Mouse (Mus musculus) left cerebral cortex, postnatal 36 days (tissue): Measurements from ENCODE around the gene Espl1. TPM values are rescaled to one million over a fixed set of nuclear protein-coding genes. Genes with fewer than 3 reads are reported as not detected.

ENCODE experiments used
- DNase-seq, 2 experiments: peaks; one replicate each; pipeline ENCODE4 v3.0.0; 2021 to 2022; ENCODE audit warnings: low spot score in 2 of 2, mixed read lengths in 1 of 2
- intact Hi-C: fragments of 180-260 bp; cut with DNase I; formaldehyde crosslinking; loops from one replicate; pipeline ENCODE4 v1.15.1; 2025
- total RNA-seq, 2 experiments: library from RNA; stranded (reverse); gene quantifications; 2 replicates each; pipeline ENCODE4 v1.2.3; 2021

Espl1 gene
- total RNA-seq, 2 experiments from 2014 or later: 1.1 TPM

DNA sequence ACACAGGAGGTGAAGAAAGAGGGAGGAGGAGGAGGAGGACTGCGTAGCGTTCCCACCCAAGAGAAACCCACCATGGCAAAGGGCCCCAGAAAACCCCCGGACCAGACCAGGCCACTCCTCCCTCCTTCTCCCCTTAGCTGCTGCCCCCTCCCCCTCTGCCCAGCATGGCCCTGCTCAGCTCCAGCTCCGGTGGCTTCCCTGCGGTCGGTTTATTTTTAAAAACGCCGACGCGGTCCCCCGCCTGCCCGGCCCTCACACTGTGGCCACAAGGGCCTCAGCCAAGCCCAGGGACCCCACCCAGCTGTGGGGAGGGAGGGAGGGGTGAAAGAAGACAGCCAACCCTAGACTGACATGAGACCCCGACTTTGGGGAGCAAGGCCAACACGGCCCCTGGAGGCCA lies 66.6 kb downstream of the Espl1 start:
- intact Hi-C loops: no loop called here

DNA sequence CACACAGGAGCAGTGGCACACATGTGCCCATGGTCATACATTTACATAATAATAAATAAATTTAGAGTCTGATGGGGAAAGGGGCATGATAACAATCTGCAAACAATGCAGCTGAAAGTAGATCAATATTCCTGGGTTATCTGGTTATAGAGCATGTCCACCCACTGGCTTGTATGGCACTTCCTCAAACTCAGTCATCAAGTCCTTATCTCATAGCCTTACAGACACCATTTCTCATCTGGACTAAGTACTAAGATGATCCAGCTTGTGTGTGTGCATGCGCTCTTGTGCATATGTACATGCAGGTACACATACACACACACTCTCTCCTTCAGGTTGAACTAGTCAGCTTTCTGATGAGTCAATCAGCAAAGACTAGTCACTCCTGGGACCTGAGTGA lies 68.6 kb downstream of the Espl1 start:
- intact Hi-C loops: no loop called here
- no peak for DNase-seq

More for the DNA sequence above, 66.6 kb downstream of the Espl1 start:
- DNase-seq: no peak

DNA sequence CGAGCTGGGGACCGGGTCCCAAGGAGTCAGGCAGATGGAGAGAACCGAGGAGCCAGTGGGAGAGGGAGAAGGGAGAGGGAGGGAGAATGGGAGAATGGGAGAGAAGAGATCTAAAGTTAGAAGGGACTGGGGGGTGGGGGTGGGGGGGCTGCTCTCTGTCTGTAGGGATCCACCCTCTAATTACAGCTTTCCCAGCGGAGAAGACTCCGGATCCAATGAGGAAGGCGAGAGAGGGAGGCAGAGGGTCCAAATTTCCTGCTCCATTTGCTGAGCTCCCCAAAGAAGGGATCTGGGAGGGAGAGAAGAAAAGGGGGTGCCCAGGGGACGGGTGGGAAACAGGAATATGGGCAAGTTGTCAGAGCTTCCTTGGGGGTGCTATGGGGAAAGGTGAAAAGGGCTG lies 70.2 kb downstream of the Espl1 start:
- intact Hi-C loops: no loop called here
- DNase-seq: no peak

DNA sequence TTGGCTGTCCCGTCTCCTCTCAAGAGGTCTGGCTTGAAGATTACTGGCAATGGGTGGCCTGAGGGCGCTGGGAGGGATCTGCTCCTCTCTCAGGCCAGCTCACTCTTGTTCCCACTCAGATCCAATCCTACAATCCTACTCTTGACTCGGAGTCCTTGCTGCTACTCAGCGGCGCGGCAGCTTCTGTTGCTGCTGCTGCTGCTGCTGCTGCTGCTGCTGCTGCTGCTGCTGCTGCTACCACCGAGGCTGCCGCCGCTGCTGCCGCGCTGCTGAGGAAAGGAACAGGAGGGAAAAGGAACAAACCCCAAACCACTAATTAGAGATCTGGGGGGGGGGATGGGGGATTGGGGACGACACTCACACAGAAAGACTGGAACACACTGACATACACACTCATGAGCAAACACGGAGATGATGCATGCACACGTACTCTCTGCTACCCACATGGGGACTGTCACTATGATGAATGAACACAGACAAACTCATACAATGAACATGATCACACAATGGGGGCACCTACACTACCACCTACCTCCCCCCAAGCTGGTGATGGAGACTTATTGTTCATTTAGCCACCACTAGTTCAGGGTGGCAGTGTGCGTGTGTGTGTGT lies 70.8 kb downstream of the Espl1 start, which contains the start of gene Sp7:
Gene Sp7 (minus strand): TSS at position 450 of the 612 bp plus-strand sequence.
- intact Hi-C loops: no loop called here
- DNase-seq: no peak

DNA sequence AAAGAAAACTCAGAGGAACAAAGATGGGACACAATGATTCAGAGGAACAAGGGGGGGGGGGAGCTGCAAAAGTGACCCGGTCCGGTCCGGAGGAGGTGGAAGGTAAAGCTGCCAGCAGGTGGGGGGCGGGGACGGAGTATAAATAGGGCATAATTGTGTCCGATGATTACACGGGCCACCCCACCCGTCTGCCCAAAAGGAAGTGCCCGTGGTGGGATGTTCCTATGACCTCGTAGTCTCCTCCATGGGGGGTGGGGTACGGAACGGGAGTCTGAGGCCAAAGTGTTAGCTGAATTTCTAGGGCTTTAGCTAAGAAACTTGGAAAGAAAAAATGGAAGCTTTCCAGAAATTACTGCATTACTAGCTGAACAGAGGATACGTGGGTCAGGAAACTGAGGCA lies 73.9 kb downstream of the Espl1 start:
- no peak for DNase-seq
- intact Hi-C loops: no loop called here

DNA sequence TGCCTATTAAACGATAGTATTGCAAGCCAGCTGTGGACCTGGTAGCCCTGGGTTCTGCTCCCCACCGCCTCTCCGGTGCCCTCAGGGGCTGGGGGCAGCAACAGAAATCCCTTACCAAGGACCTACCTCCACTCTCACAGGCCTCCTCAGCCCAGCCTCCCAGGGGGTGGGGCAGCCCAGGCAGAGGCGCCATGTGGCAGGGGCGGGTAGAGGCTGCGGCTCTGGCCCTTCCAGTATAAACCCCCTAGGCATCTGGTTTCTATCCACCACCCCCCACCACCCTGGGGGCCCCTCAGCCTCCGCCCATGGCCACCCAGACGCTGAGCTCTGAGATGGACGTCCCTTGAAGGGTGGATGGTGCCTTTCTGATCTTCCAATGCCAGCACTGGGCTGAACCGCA lies 74.7 kb downstream of the Espl1 start:
- DNase-seq: no peak
- intact Hi-C loops: no loop called here

Other genes starting within 250 kb of the Espl1 start
- 100 to 1,000 TPM; 157 to 165 TPM for gene Eif4b, start 222.5 kb upstream of the Espl1 start, total RNA-seq
- 10 to 100 TPM; 17.2 to 28.6 TPM for gene Tns2, start 195.9 kb upstream of the Espl1 start, total RNA-seq
- gene Spryd3, start 160.0 kb upstream of the Espl1 start, total RNA-seq: 100 to 1,000 TPM; 140 to 160 TPM
- gene Igfbp6, start 151.9 kb upstream of the Espl1 start, total RNA-seq: 10 to 100 TPM; 39.5 to 57.1 TPM
- gene Soat2, start 145.7 kb upstream of the Espl1 start, total RNA-seq: under 1 TPM in 1 of 2 experiments, not detected in 1; 0.23 TPM
- 10 to 100 TPM; 61.0 to 64.0 TPM for gene Zfp740, start 93.0 kb upstream of the Espl1 start, total RNA-seq
- 10 to 100 TPM; 23.9 to 29.4 TPM for gene Csad, start 91.5 kb upstream of the Espl1 start, total RNA-seq
- 1 to 10 TPM; 1.1 to 1.5 TPM for gene Itgb7, start 64.3 kb upstream of the Espl1 start, total RNA-seq
- 10 to 100 TPM; 13.1 to 13.9 TPM for gene Rarg, start 38.7 kb upstream of the Espl1 start, total RNA-seq
- not detected for gene Gm9918, start 25.7 kb upstream of the Espl1 start, total RNA-seq
- gene Mfsd5, start 16.8 kb upstream of the Espl1 start, total RNA-seq: 10 to 100 TPM; 40.9 to 43.9 TPM
- 100 to 1,000 TPM; 374 to 425 TPM for gene Pfdn5, start 29.9 kb downstream of the Espl1 start, total RNA-seq
- 10 to 100 TPM; 45.8 to 69.3 TPM for gene Myg1, start 35.4 kb downstream of the Espl1 start, total RNA-seq
- 10 to 100 TPM; 17.2 to 17.7 TPM for gene Aaas, start 54.5 kb downstream of the Espl1 start, total RNA-seq
- under 1 TPM; 0.79 to 1.00 TPM for gene Sp7, start 70.9 kb downstream of the Espl1 start, total RNA-seq
- gene Sp1, start 109.9 kb downstream of the Espl1 start, total RNA-seq: 10 to 100 TPM; 22.0 to 30.3 TPM
- gene Amhr2, start 149.1 kb downstream of the Espl1 start, total RNA-seq: 1 to 10 TPM in 1 of 2 experiments, under 1 TPM in 1; 0.99 to 2.3 TPM
- 10 to 100 TPM; 41.4 to 43.2 TPM for gene Prr13, start 162.8 kb downstream of the Espl1 start, total RNA-seq
- 100 to 1,000 TPM; 467 to 505 TPM for gene Pcbp2, start 174.3 kb downstream of the Espl1 start, total RNA-seq
- gene Gm10337, start 207.5 kb downstream of the Espl1 start, total RNA-seq: not detected
- 10 to 100 TPM; 96.4 to 98.8 TPM for gene Map3k12, start 220.8 kb downstream of the Espl1 start, total RNA-seq
- 10 to 100 TPM; 30.7 to 36.3 TPM for gene Tarbp2, start 221.9 kb downstream of the Espl1 start, total RNA-seq
- 1 to 10 TPM; 1.8 to 5.1 TPM for gene Npff, start 228.7 kb downstream of the Espl1 start, total RNA-seq